ENCODE assay signal across 24 mouse cellular contexts in the genomic region with DNA sequence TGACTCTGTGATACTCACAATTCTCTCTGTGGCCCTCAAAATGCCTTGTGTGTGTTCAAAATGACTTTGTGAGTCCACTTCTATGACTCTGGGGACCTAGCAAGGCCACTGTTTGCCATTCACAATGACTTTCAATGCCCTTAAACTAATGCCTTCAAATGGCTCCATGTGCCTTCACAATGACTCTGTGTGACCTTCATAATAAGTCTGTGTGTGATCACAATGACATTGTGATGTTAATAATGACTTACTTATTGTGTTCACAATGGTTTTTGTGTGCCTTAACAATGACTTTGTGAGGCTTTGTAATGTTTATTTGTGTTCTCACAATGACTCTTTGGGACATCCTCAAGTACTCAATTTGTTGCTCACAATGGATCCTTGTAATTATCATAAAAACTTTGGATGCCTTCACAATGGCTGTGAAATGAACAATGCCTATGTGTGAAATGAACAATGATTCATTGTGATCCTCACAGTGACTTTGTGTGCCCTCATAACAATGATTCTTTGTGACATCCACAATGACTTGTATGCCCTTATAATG.
"Had no signal": no experiment of that assay in that cellular context is flagged by ENCODE, and none has a peak within 500 bp of the region (broad histone marks: within the 10 kb centered on the region; RNA-seq: fewer than 3 reads in every experiment).

No protein-coding gene starts in this region.

- H3K4me1 ChIP-seq: heart, embryonic 10.5 days; heart, embryonic 12.5 days; hindbrain, embryonic 13.5 days; hindbrain, embryonic 15.5 days; kidney, embryonic 15.5 days; limb, embryonic 10.5 days; limb, embryonic 12.5 days; liver, embryonic 13.5 days had no signal

- H3K4me3 ChIP-seq: heart, embryonic 10.5 days; heart, embryonic 12.5 days; hindbrain, embryonic 13.5 days; hindbrain, embryonic 15.5 days; kidney, embryonic 15.5 days; limb, embryonic 10.5 days; limb, embryonic 12.5 days; liver, embryonic 13.5 days had no signal

- H3K27me3 ChIP-seq: heart, embryonic 12.5 days; hindbrain, embryonic 13.5 days; hindbrain, embryonic 15.5 days; kidney, embryonic 15.5 days; limb, embryonic 12.5 days; liver, embryonic 13.5 days had no signal

- DNase-seq: gastrocnemius, postnatal 14 days; gastrocnemius, postnatal 36 days; heart, adult 18-20 months; heart, postnatal 10 days; heart, postnatal 36 days; kidney, adult 11 months; kidney, adult 2 months; kidney, adult 9 months; kidney, postnatal 14 days; kidney, postnatal 36 days; layer of hippocampus, adult 9-11 months; layer of hippocampus, postnatal 36 days; liver; liver, embryonic 13.5 days had no signal

- H3K9ac ChIP-seq: heart, embryonic 12.5 days; hindbrain, embryonic 13.5 days; hindbrain, embryonic 15.5 days; kidney, embryonic 15.5 days; limb, embryonic 12.5 days; liver, embryonic 13.5 days had no signal

- H3K27ac ChIP-seq: heart, embryonic 10.5 days; hindbrain, embryonic 13.5 days; hindbrain, embryonic 15.5 days; hindbrain, postnatal 0 days; kidney, embryonic 15.5 days; kidney, postnatal 0 days; limb, embryonic 10.5 days; limb, embryonic 12.5 days; liver, embryonic 13.5 days had no signal

- H3K36me3 ChIP-seq: heart, embryonic 10.5 days; heart, embryonic 12.5 days; hindbrain, embryonic 13.5 days; hindbrain, embryonic 15.5 days; kidney, embryonic 15.5 days; limb, embryonic 10.5 days; limb, embryonic 12.5 days; liver, embryonic 13.5 days had no signal

- H3K9me3 ChIP-seq: heart, embryonic 10.5 days; hindbrain, embryonic 13.5 days; hindbrain, embryonic 15.5 days; kidney, embryonic 15.5 days; limb, embryonic 10.5 days; limb, embryonic 12.5 days; liver, embryonic 13.5 days had no signal

- ATAC-seq: hindbrain, postnatal 0 days; intestine, embryonic 16.5 days had no signal
